Mouse (Mus musculus): ENCODE measurements around the gene Tulp3. TPM values are rescaled to one million over a fixed set of nuclear protein-coding genes. Genes with fewer than 3 reads are reported as not detected.

Gene Tulp3
- polyA plus RNA-seq (2014; fragmentation: Illumina TruSeq; extraction: RNeasy Lipid Tissue Mini Kit (QIAGEN cat#74804); ENCODE audit: low read depth, low replicate concordance) = 6.9 TPM

DNA sequence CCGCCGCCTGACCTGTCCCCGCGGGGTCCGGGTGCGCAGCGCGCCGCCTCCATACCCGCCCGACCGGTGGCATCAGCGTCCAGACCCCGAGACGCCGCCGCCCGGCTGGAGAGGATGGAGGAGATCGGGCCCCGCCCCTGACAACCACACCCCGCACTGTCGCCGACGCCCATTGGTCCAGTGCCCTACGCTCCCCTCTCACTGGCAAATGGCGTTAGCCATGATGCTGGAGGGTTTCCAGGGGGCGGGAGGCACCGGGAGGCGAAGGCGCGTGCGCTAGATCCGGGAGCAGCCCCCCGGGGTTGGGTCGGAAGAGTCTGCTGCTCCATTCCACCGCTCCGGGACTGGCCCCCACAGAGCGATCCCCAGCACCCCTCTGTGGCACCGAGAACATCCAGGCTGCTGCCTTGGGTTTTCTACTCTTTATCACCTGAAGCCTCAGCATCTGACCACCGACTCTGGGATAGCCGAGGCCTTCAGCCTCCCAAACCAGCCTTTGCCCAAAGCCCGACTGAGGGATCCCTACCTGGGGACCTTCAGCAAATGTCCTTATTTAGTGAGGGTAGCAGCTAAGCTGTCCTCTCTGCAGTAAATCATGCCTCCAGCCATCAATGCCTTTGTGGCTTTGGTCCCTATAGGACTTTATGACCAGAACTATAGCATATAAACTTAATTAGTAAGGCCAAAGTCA, at the start of gene Tulp3:
Gene Tulp3, minus strand, starts transcription at position 126 of the 691 bp plus-strand sequence.

DNA sequence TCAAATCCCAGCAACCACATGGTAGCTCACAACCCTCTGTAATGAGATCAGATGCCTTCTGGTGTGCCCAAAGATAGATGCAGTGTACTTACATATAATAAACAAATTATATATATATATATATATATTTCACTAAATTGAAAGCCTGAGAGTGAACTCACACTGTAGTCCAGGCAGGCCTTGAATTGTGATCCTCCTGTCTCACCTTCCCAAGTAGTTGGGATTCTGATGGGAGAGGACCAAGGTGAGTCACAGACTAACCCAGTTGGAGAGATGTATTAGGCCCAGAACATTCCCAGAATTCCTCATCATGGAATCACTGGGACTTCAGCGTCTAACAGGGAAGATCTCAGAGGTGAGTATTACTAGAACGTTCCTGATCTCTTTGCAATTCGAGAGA, 43.3 kb upstream of the Tulp3 start, which contains the start of gene Nrip2:
Gene Nrip2, plus strand, starts transcription at position 301 of the 400 bp plus-strand sequence.

DNA sequence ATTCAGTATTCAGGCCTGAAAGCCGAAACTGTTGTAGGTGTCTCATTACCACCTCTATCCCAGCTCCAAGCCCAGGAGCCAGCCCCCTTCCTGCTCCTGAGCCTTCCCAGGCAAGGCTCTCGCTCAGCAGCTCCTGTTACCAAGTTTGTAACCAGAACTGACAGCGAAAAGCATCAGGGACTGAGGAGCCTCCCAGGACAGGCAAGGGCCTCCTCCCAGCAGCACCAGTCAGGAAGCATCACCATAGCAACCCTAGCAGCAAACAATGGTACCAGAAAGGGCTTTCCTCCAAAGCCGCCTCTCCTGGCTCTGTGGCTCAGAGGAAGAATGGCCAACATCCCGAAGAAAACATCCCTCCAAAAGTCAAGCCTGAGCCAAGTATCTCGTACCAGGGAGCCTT, 19.5 kb upstream of the Tulp3 start, which contains the start of the genes Tex52 and Gm44596:
Gene Tex52, plus strand, starts transcription at position 265 of the 400 bp plus-strand sequence.
Gene Gm44596, plus strand, starts transcription at position 312 of the 400 bp plus-strand sequence.

DNA sequence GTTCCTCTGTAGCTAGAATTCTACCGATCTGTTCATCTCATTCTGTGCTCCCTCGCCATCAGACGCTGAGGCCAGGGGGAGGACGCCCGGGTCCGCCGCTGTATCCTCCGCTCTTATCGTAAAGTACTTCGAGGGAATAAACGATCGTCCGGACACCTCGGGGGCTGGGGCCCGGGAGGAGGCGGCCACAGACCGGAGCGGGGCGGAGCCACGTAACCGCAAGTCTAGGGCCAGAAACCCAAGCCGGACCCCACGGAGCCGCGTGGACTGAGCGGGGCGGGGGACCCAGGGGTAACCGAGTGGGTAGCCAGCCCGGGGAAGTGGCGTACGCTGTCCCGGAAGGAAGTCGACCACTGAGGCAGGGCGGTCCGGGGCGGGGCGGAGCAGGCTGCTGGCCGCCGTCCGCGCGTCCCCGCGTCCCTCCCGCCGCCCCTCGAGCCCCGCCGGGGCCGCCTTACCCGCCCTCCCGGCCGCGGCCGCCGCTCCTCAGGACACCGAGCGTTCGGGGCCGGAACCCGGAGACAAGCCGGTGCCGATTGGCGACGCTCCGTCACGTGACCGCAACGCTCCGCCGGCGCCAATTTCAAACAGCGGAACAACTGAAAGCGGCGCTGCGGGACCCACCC, 6.8 kb upstream of the Tulp3 start, which contains the start of the genes Rhno1 and Foxm1:
Gene Rhno1, minus strand, starts transcription at position 531 of the 626 bp plus-strand sequence.
Gene Foxm1, plus strand, starts transcription at position 587 of the 626 bp plus-strand sequence.

DNA sequence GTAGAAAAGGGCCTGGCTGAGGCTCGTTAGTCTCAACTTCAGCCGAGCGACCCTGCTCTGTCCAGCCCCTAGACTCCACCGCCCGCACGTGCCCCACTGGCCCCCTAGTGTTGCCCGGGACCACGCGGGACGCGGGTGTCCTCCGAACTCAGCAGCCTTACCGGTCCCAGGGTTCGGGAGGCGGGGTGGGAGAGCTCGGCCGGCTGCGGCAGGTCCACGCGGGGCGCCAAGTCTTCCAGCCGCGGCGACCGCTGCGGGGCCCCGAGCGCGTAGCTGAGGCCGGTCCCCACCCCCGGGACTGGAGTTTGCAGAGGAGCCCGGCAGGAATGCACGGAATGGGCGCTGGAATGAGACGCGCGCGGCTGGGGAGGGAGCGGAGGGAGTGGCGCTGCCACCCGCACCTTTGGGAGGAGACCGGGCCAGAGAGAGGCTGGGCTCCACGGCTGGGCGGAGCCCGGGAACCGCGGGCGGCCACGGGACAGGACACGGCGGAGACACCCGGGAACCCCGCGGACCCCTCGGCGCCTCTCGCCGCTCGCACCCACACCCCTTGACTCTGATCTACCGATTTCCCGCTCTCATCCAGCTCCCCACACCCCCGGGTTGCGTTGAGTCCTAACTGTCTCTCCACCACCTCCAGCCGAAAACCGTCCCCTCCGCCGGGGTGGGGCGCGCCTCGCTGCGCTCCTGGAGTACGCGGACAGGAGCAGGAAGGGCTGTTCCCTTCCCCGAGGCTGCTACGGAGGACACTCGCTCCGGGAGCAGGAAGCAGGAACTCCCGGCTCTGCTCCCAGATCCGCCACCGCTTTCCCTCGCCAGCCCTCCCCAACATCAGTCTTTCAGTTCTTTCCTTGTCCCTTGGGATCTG, 55.3 kb downstream of the Tulp3 start, which contains the start of gene Tead4:
Gene Tead4, minus strand, starts transcription at position 690 of the 868 bp plus-strand sequence.

Other genes with a start within 250 kb of the Tulp3 start
- gene Tspan9, start 212.3 kb downstream of the Tulp3 start, polyA plus RNA-seq (2014; fragmentation: Illumina TruSeq; extraction: RNeasy Lipid Tissue Mini Kit (QIAGEN cat#74804); ENCODE audit: low read depth, low replicate concordance) = 8.2 TPM
- 0.40 TPM for gene Tead4, start 55.0 kb downstream of the Tulp3 start, polyA plus RNA-seq (2014; fragmentation: Illumina TruSeq; extraction: RNeasy Lipid Tissue Mini Kit (QIAGEN cat#74804); ENCODE audit: low read depth, low replicate concordance)
- gene Rhno1, start 7.1 kb upstream of the Tulp3 start, polyA plus RNA-seq (2014; fragmentation: Illumina TruSeq; extraction: RNeasy Lipid Tissue Mini Kit (QIAGEN cat#74804); ENCODE audit: low read depth, low replicate concordance) = 2.3 TPM
- not detected for gene Foxm1, start 7.1 kb upstream of the Tulp3 start, polyA plus RNA-seq (2014; fragmentation: Illumina TruSeq; extraction: RNeasy Lipid Tissue Mini Kit (QIAGEN cat#74804); ENCODE audit: low read depth, low replicate concordance)
- not detected for gene Tex52, start 19.6 kb upstream of the Tulp3 start, polyA plus RNA-seq (2014; fragmentation: Illumina TruSeq; extraction: RNeasy Lipid Tissue Mini Kit (QIAGEN cat#74804); ENCODE audit: low read depth, low replicate concordance)
- not detected for gene Gm44596, start 19.7 kb upstream of the Tulp3 start, polyA plus RNA-seq (2014; fragmentation: Illumina TruSeq; extraction: RNeasy Lipid Tissue Mini Kit (QIAGEN cat#74804); ENCODE audit: low read depth, low replicate concordance)
- gene Nrip2, start 43.4 kb upstream of the Tulp3 start, polyA plus RNA-seq (2014; fragmentation: Illumina TruSeq; extraction: RNeasy Lipid Tissue Mini Kit (QIAGEN cat#74804); ENCODE audit: low read depth, low replicate concordance) = 1.9 TPM
- gene Itfg2, start 69.1 kb upstream of the Tulp3 start, polyA plus RNA-seq (2014; fragmentation: Illumina TruSeq; extraction: RNeasy Lipid Tissue Mini Kit (QIAGEN cat#74804); ENCODE audit: low read depth, low replicate concordance) = 3.2 TPM
- gene Fkbp4, start 82.8 kb upstream of the Tulp3 start, polyA plus RNA-seq (2014; fragmentation: Illumina TruSeq; extraction: RNeasy Lipid Tissue Mini Kit (QIAGEN cat#74804); ENCODE audit: low read depth, low replicate concordance) = 51.2 TPM
- gene Pzp, start 170.9 kb upstream of the Tulp3 start, polyA plus RNA-seq (2014; fragmentation: Illumina TruSeq; extraction: RNeasy Lipid Tissue Mini Kit (QIAGEN cat#74804); ENCODE audit: low read depth, low replicate concordance) = 0.69 TPM
- gene A2ml1, start 225.8 kb upstream of the Tulp3 start, polyA plus RNA-seq (2014; fragmentation: Illumina TruSeq; extraction: RNeasy Lipid Tissue Mini Kit (QIAGEN cat#74804); ENCODE audit: low read depth, low replicate concordance) = not detected